Mouse (Mus musculus) midbrain, embryonic 10.5 days (tissue): ENCODE measurements around the gene Pnpla6. TPM values are rescaled to one million over a fixed set of nuclear protein-coding genes. Genes with fewer than 3 reads are reported as not detected.

Experiments used
- DNase-seq: peaks from one replicate; pipeline ENCODE4 v3.0.0-alpha.2; 2017; ENCODE audit warnings: low spot score
- H3K27ac ChIP-seq: fragments of 300-500 bp; sonication (generic); replicated peaks from 2 replicates; pipeline ENCODE4 v1.5.1; 2016; ENCODE audit warnings: mild to moderate bottlenecking
- H3K27me3 ChIP-seq: fragments of 300-500 bp; sonication (generic); 2 replicates; pipeline ENCODE4 v1.6.1; 2016; ENCODE audit warnings: low read depth, mild to moderate bottlenecking; ENCODE audit not compliant: poor library complexity, severe bottlenecking
- H3K36me3 ChIP-seq: fragments of 300-500 bp; sonication (generic); 2 replicates; pipeline ENCODE4 v1.6.1; 2016; ENCODE audit warnings: mild to moderate bottlenecking, moderate library complexity
- H3K4me1 ChIP-seq: fragments of 300-500 bp; sonication (generic); 2 replicates; pipeline ENCODE4 v1.6.1; 2016
- H3K4me3 ChIP-seq: fragments of 300-500 bp; sonication (generic); 2 replicates; pipeline ENCODE4 v1.5.1; 2016; ENCODE audit warnings: mild to moderate bottlenecking, moderate library complexity
- H3K9me3 ChIP-seq: fragments of 300-500 bp; sonication (generic); replicated peaks from 2 replicates; pipeline ENCODE4 v1.6.1; 2016; ENCODE audit warnings: mild to moderate bottlenecking
- WGBS: fragments of 180-500 bp; shearing (Covaris S2); methylation state at CpG from one replicate; pipeline ENCODE4 v1.1.7; 2016; 5-methylcytosine and 5-hydroxymethylcytosine counted together
- polyA plus RNA-seq: library from polyadenylated mRNA; unstranded; fragments of >200 nt; fragmentation: Nextera tagmentation; extraction: Ambion mirVana; gene quantifications from 2 replicates; pipeline ENCODE4 v1.2.1, GENCODE M21; 2016

Gene Pnpla6
- polyA plus RNA-seq, 1 experiment from 2014 or later: 20.0 TPM

GRCm38 (mm10) chr8:3588258-3588633, 73.1 kb downstream of the Pnpla6 start:
- Histone ChIP-seq H3K27me3 (peaks cover 11% of the 10 kb centered on the region), H3K9me3 (no peaks in the 10 kb centered on the region), H3K4me3 (peak overlapping the region; percentile 94), H3K4me1 (peaks cover 20% of the 10 kb centered on the region), H3K27ac (peak overlapping the region; percentile 90), H3K36me3 (no peaks in the 10 kb centered on the region)
- peak; percentile 40 for DNase-seq
- 9% methylated on average over 11 of the region's 11 CpGs for WGBS

- WGBS: 78% methylated on average over 3 of the region's 3 CpGs
- H3K27me3 ChIP-seq: no peaks in the 10 kb centered on the region
- H3K36me3 ChIP-seq: peaks cover 9% of the 10 kb centered on the region
- 0 out of 2 replicates have a peak overlapping the region, but pooled peaks have one; percentile 3 for H3K27ac ChIP-seq
- no peaks in the 10 kb centered on the region for H3K9me3 ChIP-seq
- peaks cover 6% of the 10 kb centered on the region for H3K4me1 ChIP-seq
- no peak overlapping the region for H3K4me3 ChIP-seq
- DNase-seq: no peak
These were observed 78.3 kb downstream of the Pnpla6 start for GRCm38 (mm10) chr8:3593470-3593869.

Other genes starting within 250 kb of the Pnpla6 start
- 21.9 and 26.3 TPM in 2 replicates for gene Insr, start 235.8 kb upstream of the Pnpla6 start, polyA plus RNA-seq
- not detected in 2 replicates for gene A430078G23Rik, start 162.0 kb upstream of the Pnpla6 start, polyA plus RNA-seq
- gene Arhgef18, start 122.4 kb upstream of the Pnpla6 start, polyA plus RNA-seq: 10.3 and 11.8 TPM in 2 replicates
- 4.5 and 4.8 TPM in 2 replicates for gene Pex11g, start 47.7 kb upstream of the Pnpla6 start, polyA plus RNA-seq
- gene Tex45, start 44.5 kb upstream of the Pnpla6 start, polyA plus RNA-seq: not detected in 2 replicates
- gene Zfp358, start 22.2 kb upstream of the Pnpla6 start, polyA plus RNA-seq: 69.4 and 80.0 TPM in 2 replicates
- 62.0 and 69.6 TPM in 2 replicates for gene Mcoln1, start 14.9 kb upstream of the Pnpla6 start, polyA plus RNA-seq
- gene C330021F23Rik, start 52.6 kb downstream of the Pnpla6 start, polyA plus RNA-seq: 9.8 and 11.2 TPM in 2 replicates
- 10.4 and 14.3 TPM in 2 replicates for gene Camsap3, start 71.9 kb downstream of the Pnpla6 start, polyA plus RNA-seq
- gene Xab2, start 105.9 kb downstream of the Pnpla6 start, polyA plus RNA-seq: 76.5 and 77.0 TPM in 2 replicates
- 94.0 and 97.3 TPM in 2 replicates for gene Pet100, start 106.2 kb downstream of the Pnpla6 start, polyA plus RNA-seq
- gene Pcp2, start 110.2 kb downstream of the Pnpla6 start, polyA plus RNA-seq: 0.22 and 0.27 TPM in 2 replicates
- 30.3 and 35.4 TPM in 2 replicates for gene Stxbp2, start 115.6 kb downstream of the Pnpla6 start, polyA plus RNA-seq
- 0.20 and 0.21 TPM in 2 replicates for gene Retn, start 140.4 kb downstream of the Pnpla6 start, polyA plus RNA-seq
- gene Mcemp1, start 150.4 kb downstream of the Pnpla6 start, polyA plus RNA-seq: 0.07 and 0.15 TPM in 2 replicates
- gene Fcor, start 157.0 kb downstream of the Pnpla6 start, polyA plus RNA-seq: 9.2 and 10.0 TPM in 2 replicates
- gene Trappc5, start 160.9 kb downstream of the Pnpla6 start, polyA plus RNA-seq: 47.2 and 48.8 TPM in 2 replicates
- 0.11 and 0.22 TPM in 2 replicates for gene Fcer2a, start 178.8 kb downstream of the Pnpla6 start, polyA plus RNA-seq
- gene Clec4g, start 205.3 kb downstream of the Pnpla6 start, polyA plus RNA-seq: 0.09 and 0.26 TPM in 2 replicates
- gene Cd209a, start 233.6 kb downstream of the Pnpla6 start, polyA plus RNA-seq: not detected in 2 replicates